Mouse (Mus musculus) spleen, adult 2 months (tissue): ENCODE data around the gene Zfp292. TPM values are rescaled to one million over a fixed set of nuclear protein-coding genes. Genes with fewer than 3 reads are reported as not detected.
"Not testable (repeated sequence)": the region's sequence is repeated elsewhere in the genome, so short reads cannot be mapped to it uniquely, and the experiment has no call there.

Experiments
- DNase-seq, 2 experiments: peaks; one replicate each; pipeline versions ENCODE4 v3.0.0 to v3.0.0-alpha.2; 2012 to 2021; ENCODE audit warnings: low spot score in 2 of 2, low read depth in 1 of 2
- H3K27ac ChIP-seq: fragments of 200-500 bp; 2 replicates; pipeline ENCODE4 v1.5.1; 2012; ENCODE audit warnings: low read length, inconsistent platforms; ENCODE audit not compliant: insufficient read depth
- H3K27me3 ChIP-seq: fragments of 200-500 bp; 2 replicates; pipeline ENCODE4 v1.6.1; 2012; ENCODE audit warnings: mild to moderate bottlenecking, moderate library complexity, low read length, inconsistent platforms; ENCODE audit not compliant: control insufficient read depth, insufficient read depth
- H3K36me3 ChIP-seq: fragments of 200-500 bp; 2 replicates; pipeline ENCODE4 v1.6.1; 2012; ENCODE audit warnings: mild to moderate bottlenecking, low read length, inconsistent platforms; ENCODE audit not compliant: control insufficient read depth, insufficient read depth
- H3K4me1 ChIP-seq: fragments of 200-500 bp; 2 replicates; pipeline ENCODE4 v1.6.1; 2011; ENCODE audit warnings: inconsistent platforms; ENCODE audit not compliant: control insufficient read depth, insufficient read depth, insufficient read length
- H3K4me3 ChIP-seq: fragments of 200-500 bp; 2 replicates; pipeline ENCODE4 v1.5.1; 2011; ENCODE audit warnings: mild to moderate bottlenecking, inconsistent platforms; ENCODE audit not compliant: insufficient read depth, insufficient read length; ENCODE audit errors: extremely low read depth
- CTCF ChIP-seq: fragments of 200-500 bp; IDR thresholded peaks from 2 replicates; pipeline ENCODE4 v1.5.1; 2011; ENCODE audit warnings: mild to moderate bottlenecking, inconsistent platforms; ENCODE audit not compliant: insufficient read depth, insufficient read length, insufficient replicate concordance; ENCODE audit errors: extremely low read depth
- POLR2A ChIP-seq: fragments of 200-500 bp; IDR thresholded peaks from 2 replicates; pipeline ENCODE4 v1.6.1; 2011; ENCODE audit warnings: low read depth, low read length, inconsistent platforms
- WGBS: fragments of 180-500 bp; shearing (Covaris S2); methylation state at CpG from one replicate; pipeline ENCODE4 v1.1.7; 2018; 5-methylcytosine and 5-hydroxymethylcytosine counted together
- polyA plus RNA-seq: library from polyadenylated mRNA; depleted of rRNA; stranded (reverse); fragments of >200 nt; gene quantifications from 2 replicates; pipeline ENCODE4 v1.2.3, GENCODE M21; 2012

The Zfp292 gene
- polyA plus RNA-seq, 1 experiment: 2.0 TPM

DNA sequence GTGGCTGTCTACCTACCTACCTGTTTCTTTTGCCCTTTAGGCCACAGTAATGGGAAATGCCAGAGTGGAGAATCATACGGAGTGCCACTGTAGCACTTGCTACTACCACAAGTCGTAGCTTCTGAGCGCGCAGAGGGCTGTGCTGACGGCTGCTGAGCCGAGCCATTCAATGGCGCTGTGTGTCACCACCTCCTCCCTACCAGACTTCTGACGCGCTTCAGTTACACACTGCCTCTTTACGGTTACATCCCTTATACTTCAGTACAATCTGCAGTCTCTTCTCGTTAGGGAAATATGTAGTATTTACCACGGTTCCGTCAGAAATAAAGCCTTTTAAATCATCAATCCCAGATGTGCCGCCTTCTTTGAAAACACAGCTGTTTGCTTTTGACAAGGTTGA, 24.3 kb upstream of the Zfp292 start:
- no peak overlapping the region for H3K27ac ChIP-seq
- H3K36me3 ChIP-seq: no peaks in the 10 kb centered on the region
- DNase-seq: no peak
- no peaks in the 10 kb centered on the region for H3K27me3 ChIP-seq
- TF ChIP-seq POLR2A: no peak
- TF ChIP-seq CTCF: no peak
- no peak overlapping the region for H3K4me3 ChIP-seq
- 79% methylated on average over 14 of the region's 14 CpGs for WGBS
- no peaks in the 10 kb centered on the region for H3K4me1 ChIP-seq

GRCm38 (mm10) chr4:34906151-34906550, 23.4 kb upstream of the Zfp292 start:
- no peak overlapping the region for H3K27ac ChIP-seq
- TF ChIP-seq CTCF: no peak
- TF ChIP-seq POLR2A: no peak
- no peak for DNase-seq
- no peaks in the 10 kb centered on the region for H3K27me3 ChIP-seq
- H3K4me3 ChIP-seq: no peak overlapping the region
- no peaks in the 10 kb centered on the region for H3K36me3 ChIP-seq
- H3K4me1 ChIP-seq: no peaks in the 10 kb centered on the region
- WGBS: 85% methylated on average over 4 of the region's 4 CpGs

- WGBS: 78% methylated on average over 5 of the region's 5 CpGs
- Histone ChIP-seq H3K27ac (no peak overlapping the region), H3K36me3 (no peaks in the 10 kb centered on the region), H3K27me3 (no peaks in the 10 kb centered on the region), H3K4me1 (no peaks in the 10 kb centered on the region), H3K4me3 (no peak overlapping the region)
- peak in 1 of 2 experiments; percentile 14 for DNase-seq
- TF ChIP-seq CTCF (peak; percentile 28; the same call in 1 of the 2 replicates), POLR2A (no peak)
Measured at GRCm38 (mm10) chr4:34905396-34905795, 22.6 kb upstream of the Zfp292 start.

DNA sequence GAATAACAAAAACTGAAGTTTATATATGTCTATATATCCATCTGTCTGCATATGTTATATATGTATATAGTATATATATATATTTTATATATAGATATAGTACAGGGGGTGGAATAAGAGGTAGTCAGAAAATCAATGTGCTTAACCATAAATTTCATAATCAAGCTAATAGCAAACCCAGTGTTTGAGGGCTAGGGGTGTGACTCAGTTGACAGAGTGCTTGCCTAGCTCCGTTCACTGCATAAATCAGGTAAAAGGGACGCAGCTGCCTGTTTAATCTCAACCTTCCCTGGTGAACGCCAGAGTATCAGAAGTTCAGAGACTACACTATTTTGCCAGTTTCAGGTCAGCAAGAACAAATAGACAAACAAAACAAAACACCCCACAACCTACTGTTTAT, 18.8 kb upstream of the Zfp292 start:
- H3K4me1 ChIP-seq, H3K36me3 ChIP-seq, H3K27ac ChIP-seq, H3K27me3 ChIP-seq, DNase-seq, H3K4me3 ChIP-seq: not testable (repeated sequence)
- 85% methylated on average over 3 of the region's 3 CpGs for WGBS

GRCm38 (mm10) chr4:34901166-34901565, 18.4 kb upstream of the Zfp292 start:
- Histone ChIP-seq H3K4me3 (no peak overlapping the region), H3K27me3 (no peaks in the 10 kb centered on the region), H3K36me3 (no peaks in the 10 kb centered on the region), H3K4me1 (no peaks in the 10 kb centered on the region), H3K27ac (no peak overlapping the region)
- 81% methylated on average over 4 of the region's 4 CpGs for WGBS
- DNase-seq: no peak
- TF ChIP-seq CTCF (no peak), POLR2A (no peak)

- no peak overlapping the region for H3K4me3 ChIP-seq
- no peaks in the 10 kb centered on the region for H3K27me3 ChIP-seq
- no peaks in the 10 kb centered on the region for H3K4me1 ChIP-seq
- WGBS: 75% methylated on average over 9 of the region's 9 CpGs
- no peaks in the 10 kb centered on the region for H3K36me3 ChIP-seq
- TF ChIP-seq POLR2A: no peak
- TF ChIP-seq CTCF: no peak
- DNase-seq: no peak
- no peak overlapping the region for H3K27ac ChIP-seq
Measured at GRCm38 (mm10) chr4:34900155-34900554, 17.4 kb upstream of the Zfp292 start.

- DNase-seq: no peak
- H3K36me3 ChIP-seq: no peaks in the 10 kb centered on the region
- no peak overlapping the region for H3K4me3 ChIP-seq
- no peaks in the 10 kb centered on the region for H3K4me1 ChIP-seq
- TF ChIP-seq CTCF (no peak), POLR2A (no peak)
- WGBS: 94% methylated on average over 1 of the region's 1 CpGs
- no peak overlapping the region for H3K27ac ChIP-seq
- H3K27me3 ChIP-seq: no peaks in the 10 kb centered on the region
Measured at GRCm38 (mm10) chr4:34899322-34899721, 16.6 kb upstream of the Zfp292 start.
